ENCODE assay signal across 8 mouse cellular contexts in the genomic region with DNA sequence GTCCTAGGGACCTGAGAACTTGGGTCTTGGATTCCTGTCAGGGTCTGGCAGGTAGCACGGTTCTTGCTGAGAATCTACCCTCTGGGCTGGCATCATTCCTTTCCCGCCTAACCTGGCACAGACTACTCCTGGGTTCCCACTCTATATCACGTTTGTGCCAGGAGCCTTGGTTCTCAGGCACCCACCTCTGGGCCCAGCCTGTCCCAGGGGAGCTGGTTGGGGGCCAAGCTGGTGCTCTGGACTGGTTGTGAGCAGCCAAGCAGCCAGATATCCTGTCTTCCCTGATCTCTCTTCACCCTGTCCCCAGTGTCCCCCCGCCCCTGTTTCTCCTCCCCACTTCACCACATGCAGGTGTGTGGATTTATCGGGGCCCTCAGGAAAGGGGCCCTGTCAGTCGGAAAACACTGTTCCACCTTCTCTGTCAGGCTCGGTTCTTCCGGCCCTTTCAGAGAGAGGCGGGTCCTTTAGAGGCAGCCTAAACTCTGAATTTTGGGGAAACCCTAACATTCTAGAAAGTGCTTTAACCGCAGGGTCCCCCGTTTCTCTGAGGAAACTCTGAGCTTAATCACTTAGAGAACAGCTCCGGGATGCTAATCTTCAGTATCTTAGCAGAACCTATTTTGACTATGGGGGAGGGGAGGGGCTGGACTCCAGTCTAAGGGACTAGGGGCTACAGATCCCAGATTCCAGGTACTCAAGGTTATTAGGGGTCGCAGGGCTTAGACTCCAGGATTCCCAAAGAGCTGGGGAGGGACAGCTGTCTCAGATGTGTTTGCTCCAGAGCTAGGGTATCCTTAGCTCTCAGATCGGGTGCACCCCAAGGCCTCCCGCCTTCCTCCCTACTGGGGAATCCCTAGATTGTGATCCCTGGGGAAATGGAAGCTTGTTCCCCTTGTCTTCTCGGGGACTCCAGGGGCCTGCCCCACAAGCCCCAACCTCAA. TPM values are rescaled to one million over a fixed set of nuclear protein-coding genes. Genes with fewer than 3 reads are reported as not detected.
DNase-seq lines count a peak whose midpoint lies in the region; ATAC-seq and TF ChIP-seq lines count a peak whose summit lies in the region.

No protein-coding gene starts in this region.

- peak overlapping the region; percentile 60 for H3K4me3 ChIP-seq in kidney, postnatal 0 days (replicated peaks; ENCODE audit: low read depth, low read length)
- H3K4me3 ChIP-seq in embryonic facial prominence, embryonic 11.5 days (ENCODE audit: low read depth, low read length), result peak overlapping the region; percentile 34
- peak overlapping the region; percentile 35 for H3K4me3 ChIP-seq in neural tube, embryonic 11.5 days (ENCODE audit: low read depth, low read length)

- no peak for DNase-seq in kidney, postnatal 0 days (ENCODE audit: low spot score)
- DNase-seq in kidney, postnatal 14 days, result no peak
- DNase-seq in embryonic facial prominence, embryonic 11.5 days (ENCODE audit: low spot score), result no peak
- no peak for DNase-seq in neural tube, embryonic 11.5 days (ENCODE audit: low spot score)
- no peak for DNase-seq in frontal cortex, postnatal 25 days (ENCODE audit: low spot score in 2 of 2)
- DNase-seq in urinary bladder, adult 2 months (ENCODE audit: low spot score), result no peak
- DNase-seq in spleen, postnatal 10 days (ENCODE audit: low spot score in 2 of 2), result no peak

- ATAC-seq in kidney, postnatal 0 days (replicated peaks; ENCODE audit: low FRiP score, low read depth), result no peak; the same call in none of the 2 replicates
- ATAC-seq in embryonic facial prominence, embryonic 11.5 days (replicated peaks; ENCODE audit: insufficient number of reproducible peaks, low FRiP score, low TSS enrichment, low read depth), result peak; percentile 8
- ATAC-seq in inflammation-experienced regulatory T-cells, adult 6 months, result peak; percentile 62
- no peak for ATAC-seq in neural tube, embryonic 11.5 days (ENCODE audit: insufficient read depth, low FRiP score, low TSS enrichment)

- 4% methylated on average over 16 of the region's 16 CpGs for WGBS in kidney, postnatal 0 days
- 7% methylated on average over 16 of the region's 16 CpGs for WGBS in embryonic facial prominence, embryonic 11.5 days
- WGBS in neural tube, embryonic 11.5 days, result 8% methylated on average over 16 of the region's 16 CpGs

- peak overlapping the region; percentile 75 for H3K4me2 ChIP-seq in kidney, postnatal 0 days (ENCODE audit: low read length)
- H3K4me2 ChIP-seq in embryonic facial prominence, embryonic 11.5 days (ENCODE audit: low read depth, low read length), result peak overlapping the region; percentile 82
- peak overlapping the region; percentile 66 for H3K4me2 ChIP-seq in neural tube, embryonic 11.5 days (ENCODE audit: low read depth)

- H3K4me1 ChIP-seq in kidney, postnatal 0 days (replicated peaks; ENCODE audit: insufficient read depth, low read length), result peaks cover 29% of the 10 kb centered on the region
- peaks cover 14% of the 10 kb centered on the region for H3K4me1 ChIP-seq in embryonic facial prominence, embryonic 11.5 days (ENCODE audit: control insufficient read depth, insufficient read depth, low read length)
- peaks cover 5% of the 10 kb centered on the region; the same call in 1 of the 2 replicates for H3K4me1 ChIP-seq in neural tube, embryonic 11.5 days (ENCODE audit: control insufficient read depth, insufficient read depth, low read length)

- H3K9ac ChIP-seq in kidney, postnatal 0 days (ENCODE audit: low read depth, low read length), result peak overlapping the region; percentile 82
- H3K9ac ChIP-seq in embryonic facial prominence, embryonic 11.5 days (replicated peaks; ENCODE audit: low read length), result peak overlapping the region; percentile 62
- peak overlapping the region; percentile 47 for H3K9ac ChIP-seq in neural tube, embryonic 11.5 days (ENCODE audit: low read length)

- peak overlapping the region; percentile 85 for H3K27ac ChIP-seq in kidney, postnatal 0 days
- H3K27ac ChIP-seq in embryonic facial prominence, embryonic 11.5 days (replicated peaks; ENCODE audit: low read depth, low read length), result no peak overlapping the region
- no peak overlapping the region for H3K27ac ChIP-seq in neural tube, embryonic 11.5 days (ENCODE audit: low read depth, low read length)

- no peaks in the 10 kb centered on the region for H3K9me3 ChIP-seq in kidney, postnatal 0 days (replicated peaks; ENCODE audit: low read length)
- no peaks in the 10 kb centered on the region for H3K9me3 ChIP-seq in embryonic facial prominence, embryonic 11.5 days (replicated peaks; ENCODE audit: control insufficient read depth, low read length)
- H3K9me3 ChIP-seq in neural tube, embryonic 11.5 days (ENCODE audit: control insufficient read depth, low read length), result no peaks in the 10 kb centered on the region

- H3K36me3 ChIP-seq in kidney, postnatal 0 days (ENCODE audit: insufficient read depth, low read length), result peaks cover 8% of the 10 kb centered on the region
- H3K36me3 ChIP-seq in embryonic facial prominence, embryonic 11.5 days (replicated peaks; ENCODE audit: control insufficient read depth, insufficient read depth, low read depth, low read length), result no peaks in the 10 kb centered on the region
- H3K36me3 ChIP-seq in neural tube, embryonic 11.5 days (ENCODE audit: control insufficient read depth, insufficient read depth, low read length), result no peaks in the 10 kb centered on the region

- no peak for TF ChIP-seq CTCF in kidney, postnatal 0 days (IDR thresholded peaks at IDR 0.05; ENCODE audit: low read depth)

- H3K27me3 ChIP-seq in kidney, postnatal 0 days (ENCODE audit: insufficient read depth, low read length), result no peaks in the 10 kb centered on the region
- H3K27me3 ChIP-seq in embryonic facial prominence, embryonic 11.5 days (ENCODE audit: control insufficient read depth, insufficient read depth, low read length), result peaks cover 5% of the 10 kb centered on the region; the same call in 1 of the 2 replicates
- H3K27me3 ChIP-seq in neural tube, embryonic 11.5 days (ENCODE audit: control insufficient read depth, insufficient read depth, low read length), result peaks cover 19% of the 10 kb centered on the region; the same call in 1 of the 2 replicates

RNA-seq across cellular contexts. Expression of gene Bcam, which starts 1.1 kb away (rescaled TPM):
- 378 and 394 TPM in 2 replicates for polyA plus RNA-seq in kidney, postnatal 0 days (2015; fragmentation: Nextera tagmentation; extraction: Ambion mirVana)
- 43.8 and 52.0 TPM in 2 replicates for polyA plus RNA-seq in embryonic facial prominence, embryonic 11.5 days (2014; fragmentation: Nextera tagmentation; extraction: Ambion mirVana)
- polyA plus RNA-seq in inflammation-experienced regulatory T-cells, adult 6 months (2017; shearing (Covaris generic)), result 1 to 10 TPM; 1.1 to 2.3 (median 1.2) TPM
- 21.1 and 21.7 TPM in 2 replicates for polyA plus RNA-seq in neural tube, embryonic 11.5 days (2014; fragmentation: Nextera tagmentation; extraction: Ambion mirVana)
- polyA plus RNA-seq in urinary bladder, adult 2 months (2012; rRNA removed), result 171 and 177 TPM in 2 replicates

RNA-seq across cellular contexts. Expression of gene Nectin2, which starts 19.4 kb away (rescaled TPM):
- 112 and 114 TPM in 2 replicates for polyA plus RNA-seq in kidney, postnatal 0 days (2015; fragmentation: Nextera tagmentation; extraction: Ambion mirVana)
- polyA plus RNA-seq in embryonic facial prominence, embryonic 11.5 days (2014; fragmentation: Nextera tagmentation; extraction: Ambion mirVana), result 69.8 and 73.0 TPM in 2 replicates
- polyA plus RNA-seq in inflammation-experienced regulatory T-cells, adult 6 months (2017; shearing (Covaris generic)), result 1 to 10 TPM in 1 of 3 experiments, under 1 TPM in 1, not detected in 1; 0.13 to 1.0 TPM
- 70.0 and 76.5 TPM in 2 replicates for polyA plus RNA-seq in neural tube, embryonic 11.5 days (2014; fragmentation: Nextera tagmentation; extraction: Ambion mirVana)
- polyA plus RNA-seq in urinary bladder, adult 2 months (2012; rRNA removed), result 37.9 and 38.6 TPM in 2 replicates

RNA-seq across cellular contexts. Expression of gene Cblc, which starts 26.9 kb away (rescaled TPM):
- 14.6 and 16.9 TPM in 2 replicates for polyA plus RNA-seq in kidney, postnatal 0 days (2015; fragmentation: Nextera tagmentation; extraction: Ambion mirVana)
- 1.1 and 1.7 TPM in 2 replicates for polyA plus RNA-seq in embryonic facial prominence, embryonic 11.5 days (2014; fragmentation: Nextera tagmentation; extraction: Ambion mirVana)
- polyA plus RNA-seq in inflammation-experienced regulatory T-cells, adult 6 months (2017; shearing (Covaris generic)), result under 1 TPM in 1 of 3 experiments, not detected in 2; 0.68 TPM
- polyA plus RNA-seq in neural tube, embryonic 11.5 days (2014; fragmentation: Nextera tagmentation; extraction: Ambion mirVana), result 0.45 and 0.53 TPM in 2 replicates
- 25.6 and 37.5 TPM in 2 replicates for polyA plus RNA-seq in urinary bladder, adult 2 months (2012; rRNA removed)

RNA-seq across cellular contexts. Expression of gene Bcl3, which starts 52.9 kb away (rescaled TPM):
- 3.5 and 3.8 TPM in 2 replicates for polyA plus RNA-seq in kidney, postnatal 0 days (2015; fragmentation: Nextera tagmentation; extraction: Ambion mirVana)
- 1.4 and 2.2 TPM in 2 replicates for polyA plus RNA-seq in embryonic facial prominence, embryonic 11.5 days (2014; fragmentation: Nextera tagmentation; extraction: Ambion mirVana)
- 10 to 100 TPM; 13.6 to 19.9 (median 18.5) TPM for polyA plus RNA-seq in inflammation-experienced regulatory T-cells, adult 6 months (2017; shearing (Covaris generic))
- polyA plus RNA-seq in neural tube, embryonic 11.5 days (2014; fragmentation: Nextera tagmentation; extraction: Ambion mirVana), result 1.2 and 1.3 TPM in 2 replicates
- polyA plus RNA-seq in urinary bladder, adult 2 months (2012; rRNA removed), result 10.8 and 10.9 TPM in 2 replicates

RNA-seq across cellular contexts. Expression of gene Tomm40, which starts 54.5 kb away (rescaled TPM):
- polyA plus RNA-seq in kidney, postnatal 0 days (2015; fragmentation: Nextera tagmentation; extraction: Ambion mirVana), result 163 and 167 TPM in 2 replicates
- polyA plus RNA-seq in embryonic facial prominence, embryonic 11.5 days (2014; fragmentation: Nextera tagmentation; extraction: Ambion mirVana), result 123 and 131 TPM in 2 replicates
- 10 to 100 TPM in 1 of 3 experiments, 1 to 10 TPM in 2; 7.3 to 10.5 (median 8.0) TPM for polyA plus RNA-seq in inflammation-experienced regulatory T-cells, adult 6 months (2017; shearing (Covaris generic))
- 150 and 155 TPM in 2 replicates for polyA plus RNA-seq in neural tube, embryonic 11.5 days (2014; fragmentation: Nextera tagmentation; extraction: Ambion mirVana)
- 50.6 and 62.6 TPM in 2 replicates for polyA plus RNA-seq in urinary bladder, adult 2 months (2012; rRNA removed)

Comparison
In these comparisons a context has a peak if more than half of its experiments do, and no peak if none do; other contexts are left out.
1. ATAC-seq: peak in embryonic facial prominence, embryonic 11.5 days (single experiment) and inflammation-experienced regulatory T-cells, adult 6 months (single experiment); none in kidney, postnatal 0 days (single experiment) and neural tube, embryonic 11.5 days (single experiment).
2. RNA of gene Nectin2, which starts 19.4 kb away (polyA plus RNA-seq): 112 to 114 TPM in kidney, postnatal 0 days, 70.0 to 76.5 TPM in neural tube, embryonic 11.5 days, 69.8 to 73.0 TPM in embryonic facial prominence, embryonic 11.5 days and 37.9 to 38.6 TPM in urinary bladder, adult 2 months; 0.13 to 1.0 TPM in inflammation-experienced regulatory T-cells, adult 6 months; every median in the first group is over 10 times any median in the second.
3. Peak in every context shown above with its lines, with median percentiles within 50 percentile points of each other: H3K4me2 ChIP-seq, H3K4me3 ChIP-seq and H3K9ac ChIP-seq.